Mouse (Mus musculus): Measurements from ENCODE around the gene Bclaf3.
A peak's percentile ranks its signal among the peaks of the same experiment; 100 is the strongest.

The Bclaf3 gene

DNA sequence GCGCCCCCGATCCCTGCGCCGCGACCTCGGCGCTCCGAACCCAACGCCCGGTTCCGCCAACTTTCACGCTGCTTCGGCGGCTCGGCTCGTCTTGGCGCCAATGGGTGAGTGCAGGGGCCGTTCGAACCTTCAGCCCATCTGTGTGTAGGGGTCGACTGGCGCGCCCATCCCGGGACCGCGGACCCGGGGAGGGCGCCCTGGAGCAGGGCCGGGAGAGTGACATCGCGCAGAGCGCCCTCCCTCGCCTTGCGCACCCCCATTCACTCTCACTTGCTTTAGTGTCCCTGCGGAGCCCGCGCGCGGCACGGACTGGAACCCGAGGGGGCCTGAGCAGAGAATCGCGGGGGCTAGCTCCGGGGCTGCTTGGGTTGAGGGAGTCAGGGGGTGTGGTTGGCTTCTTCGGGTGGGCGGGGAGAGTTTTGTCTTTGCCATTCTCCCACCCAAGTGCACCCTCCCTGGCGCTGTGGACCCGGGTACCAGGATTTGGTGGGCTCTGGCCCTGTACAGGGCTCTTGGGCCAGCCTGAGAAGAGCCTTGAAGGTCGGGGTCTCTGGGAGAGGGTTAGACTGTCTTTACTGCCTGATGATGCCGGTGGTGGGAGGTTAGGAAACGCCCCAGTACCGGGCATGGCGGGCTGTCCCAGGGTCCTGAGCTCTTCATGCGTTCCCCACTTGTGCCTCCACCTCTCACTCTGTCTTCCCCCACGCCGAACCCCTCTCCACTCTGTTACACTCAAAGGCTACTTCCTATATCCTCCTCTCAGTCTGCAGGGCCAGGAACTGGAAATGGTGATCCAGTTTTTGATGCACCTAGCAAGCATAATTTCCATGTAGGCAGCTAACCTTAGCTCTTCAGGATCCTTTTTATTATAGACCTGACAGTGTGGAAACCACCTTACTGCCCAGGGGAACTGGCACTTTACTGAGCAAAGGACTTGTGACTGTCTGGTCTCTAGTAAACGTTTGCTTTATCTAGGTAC is 101.4 kb downstream of the Bclaf3 start:
- peak; percentile 8 for DNase-seq

DNA sequence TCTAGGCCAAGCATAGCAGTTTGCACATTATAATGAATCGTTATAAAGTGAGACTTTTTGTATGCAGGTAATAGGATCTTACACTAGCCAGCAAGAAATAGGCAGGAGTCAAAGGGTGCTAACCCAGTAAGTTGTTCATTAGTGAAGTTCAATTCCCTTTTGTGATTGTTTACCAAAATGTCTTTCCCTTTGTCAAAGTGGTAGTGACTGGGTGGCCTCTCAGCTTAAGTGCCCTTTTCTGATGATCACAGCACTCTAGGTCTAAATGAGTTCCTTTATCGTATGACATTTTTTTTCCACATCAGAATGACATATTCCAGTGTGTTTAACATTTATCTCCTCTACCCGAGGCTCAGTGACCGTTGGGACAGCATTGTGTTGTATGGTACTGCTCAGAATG is 102.1 kb downstream of the Bclaf3 start:
- no peak for DNase-seq

DNA sequence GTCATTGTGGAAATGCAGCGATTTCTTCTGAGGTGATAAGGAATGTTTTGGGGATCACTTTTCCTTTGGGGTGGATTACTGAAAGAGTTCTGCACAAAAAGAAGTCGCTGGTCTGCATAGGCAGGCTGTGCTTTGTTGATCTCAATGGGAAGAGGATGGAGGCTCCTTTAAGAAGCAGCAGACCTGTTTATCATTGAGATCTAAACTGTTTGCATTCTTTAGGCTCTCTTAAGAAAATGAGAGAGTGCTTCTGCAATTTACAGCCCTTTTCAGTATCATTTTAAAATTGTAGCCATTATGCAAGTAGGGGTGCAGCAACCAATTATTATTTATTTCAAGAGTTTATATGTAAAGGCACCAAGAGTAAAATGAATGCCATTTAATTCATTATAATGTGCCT is 102.7 kb downstream of the Bclaf3 start:
- DNase-seq = no peak

DNA sequence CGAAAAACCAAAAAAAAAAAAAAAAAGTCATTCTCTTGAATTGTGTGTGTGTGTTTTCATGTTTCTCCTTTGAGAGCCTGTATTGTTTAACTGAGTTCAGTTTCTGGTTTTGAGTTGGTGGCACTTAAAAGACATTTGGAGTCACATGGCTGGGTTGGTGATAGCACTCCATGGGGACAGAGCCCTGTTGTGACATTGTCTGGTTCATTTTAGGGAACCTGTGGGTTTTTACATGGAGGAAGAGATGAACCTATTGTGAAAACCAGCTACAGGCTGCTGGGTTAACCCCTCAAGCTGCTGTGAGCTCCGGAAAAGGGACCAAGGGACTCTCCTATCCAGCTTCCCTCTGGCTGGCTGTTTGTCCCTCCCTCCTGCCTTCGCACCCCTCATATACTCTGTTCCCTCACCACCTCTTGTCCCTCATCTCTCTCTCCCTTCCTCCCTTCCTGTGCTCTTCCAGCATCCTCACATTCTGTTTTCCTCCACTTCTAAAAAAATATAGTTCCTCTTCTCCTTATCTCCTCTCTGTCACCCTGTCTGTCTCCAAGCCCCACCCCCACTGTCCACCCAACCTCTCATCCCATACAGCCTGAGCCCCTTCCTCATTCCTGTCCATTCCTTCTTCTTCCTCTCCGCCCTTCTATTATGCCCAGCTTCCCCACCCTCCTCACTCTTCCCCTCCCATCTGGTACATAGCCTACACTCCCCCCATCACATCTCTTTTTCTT is 112.2 kb downstream of the Bclaf3 start:
- no peak for DNase-seq

DNA sequence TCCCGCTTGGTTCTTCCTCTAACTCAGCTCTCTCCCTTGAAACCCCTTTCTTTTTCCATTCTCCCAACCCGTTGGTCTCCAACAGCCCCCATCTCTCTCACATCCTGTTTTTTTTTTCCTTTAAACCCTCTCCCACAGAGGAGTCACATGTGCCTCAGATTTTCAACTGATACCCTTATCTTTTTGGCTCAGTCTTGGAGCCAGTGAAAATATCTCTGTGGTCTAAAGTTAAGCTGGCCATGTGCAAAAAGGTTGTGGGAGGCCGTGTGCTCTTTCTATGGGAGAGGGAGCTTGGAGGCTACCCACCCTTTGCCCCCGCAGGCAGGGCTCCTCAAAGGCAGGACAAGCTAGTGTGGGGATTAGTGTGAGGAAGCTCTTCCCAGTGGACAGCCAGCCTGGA is 113.5 kb downstream of the Bclaf3 start:
- DNase-seq = no peak
